7 mouse cellular contexts compared by ENCODE assay signal in the genomic region with DNA sequence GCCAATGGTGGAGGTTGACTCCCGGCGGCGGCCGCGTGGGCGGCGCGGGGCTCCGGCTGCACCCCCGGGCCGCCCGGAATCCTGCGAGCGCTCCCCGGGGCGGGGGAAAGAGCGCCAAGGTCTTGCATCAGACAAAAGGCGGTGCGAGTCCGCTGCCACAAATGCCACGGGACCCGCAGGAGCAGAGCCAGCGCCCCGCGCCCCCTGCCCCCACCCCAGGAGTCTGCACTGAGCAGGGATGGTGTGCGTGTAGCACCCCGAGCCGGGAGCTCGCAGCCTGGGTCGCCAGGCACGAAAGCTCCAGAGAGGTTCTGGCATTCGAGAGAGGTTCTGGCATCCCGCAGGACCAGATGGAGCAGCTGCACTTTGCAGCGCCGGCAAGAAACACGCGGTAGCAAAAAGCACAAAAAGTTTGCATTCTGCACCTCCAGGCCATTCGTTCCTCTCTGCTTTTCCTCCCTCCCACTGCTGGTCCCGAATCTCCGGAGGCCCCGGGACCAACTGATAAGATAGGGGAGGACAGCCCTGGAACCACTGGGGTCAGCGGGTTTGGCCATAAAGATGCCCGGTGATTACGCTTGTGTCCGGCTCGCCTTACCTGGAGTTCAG. TPM values are rescaled to one million over a fixed set of nuclear protein-coding genes. Genes with fewer than 3 reads are reported as not detected.
A peak's percentile ranks its signal among the peaks of the same experiment; 100 is the strongest.
DNase-seq lines count a peak whose midpoint lies in the region; ATAC-seq and TF ChIP-seq lines count a peak whose summit lies in the region.

No protein-coding gene starts in this region.

- H3K27me3 ChIP-seq in Patski = no peaks in the 10 kb centered on the region
- no peaks in the 10 kb centered on the region for H3K27me3 ChIP-seq in hindbrain, embryonic 14.5 days (ENCODE audit: control insufficient read depth, insufficient read depth, low read length)

- peak overlapping the region; percentile 63 for H3K4me3 ChIP-seq in hindbrain, embryonic 14.5 days (replicated peaks; ENCODE audit: low read length)

- peaks cover 39% of the 10 kb centered on the region for H3K4me1 ChIP-seq in hindbrain, embryonic 14.5 days (replicated peaks; ENCODE audit: control insufficient read depth, insufficient read depth, low read length)

- DNase-seq in Patski (ENCODE audit: low read depth, low spot score) = no peak
- DNase-seq in cerebellum, adult 11-12 months = peak; percentile 8
- peak; percentile 33 for DNase-seq in forelimb bud, embryonic 11.5 days (ENCODE audit: low read depth, low spot score)
- DNase-seq in hindbrain, embryonic 14.5 days (ENCODE audit: low spot score) = peak; percentile 35
- DNase-seq in layer of hippocampus, postnatal 36 days = peak; percentile 63 to 67
- peak; percentile 23 for DNase-seq in right cerebral cortex, postnatal 14 days

- peak overlapping the region; percentile 67 for H3K9ac ChIP-seq in hindbrain, embryonic 14.5 days

- in situ Hi-C loops in Patski (cut with MboI; ENCODE audit: low pct_unique_long_range_greater_than_20kb) = no loop called here

- CTCF ChIA-PET in Patski (lab: Charles Lee) = interaction anchor here (2.5 kb wide), 1 partner anchor 16 kb away, joined by 12 read pairs; no protein-coding TSS in a partner anchor

- H3K36me3 ChIP-seq in hindbrain, embryonic 14.5 days (replicated peaks; ENCODE audit: control insufficient read depth, insufficient read depth) = no peaks in the 10 kb centered on the region

- POLR2A ChIA-PET in Patski (lab: Charles Lee) = interaction anchor here (0.6 to 2.0 kb wide), 4 partner anchors 12 to 96 kb away, joined by 4 to 12 read pairs (median 5); no protein-coding TSS in a partner anchor

- ATAC-seq in Patski = peak; percentile 70
- ATAC-seq in hindbrain, embryonic 14.5 days (ENCODE audit: low FRiP score) = peak; percentile 44
- ATAC-seq in megakaryocyte, adult 5-6 weeks (ENCODE audit: poor library complexity, severe bottlenecking) = peak; percentile 19

- peak overlapping the region; percentile 38; the same call in 1 of the 2 replicates for H3K27ac ChIP-seq in hindbrain, embryonic 14.5 days

- TF ChIP-seq CTCF in Patski (IDR thresholded peaks at IDR 0.05) = no peak

- H3K4me2 ChIP-seq in hindbrain, embryonic 14.5 days (replicated peaks) = peak overlapping the region; percentile 100

- 1% methylated on average over 46 of the region's 46 CpGs for WGBS in hindbrain, embryonic 14.5 days

- no peaks in the 10 kb centered on the region for H3K9me3 ChIP-seq in hindbrain, embryonic 14.5 days (ENCODE audit: control insufficient read depth, low read length)

RNA-seq across cellular contexts. Expression of a gene that starts 0.6 kb away (rescaled TPM):
- 487 TPM for polyA plus RNA-seq in Patski (2021)
- 160 and 173 TPM in 2 replicates for polyA plus RNA-seq in hindbrain, embryonic 14.5 days (2014; fragmentation: Nextera tagmentation; extraction: Ambion mirVana)
- 10 to 100 TPM; 69.9 to 76.2 TPM for total RNA-seq in layer of hippocampus, postnatal 36 days (2021)
- total RNA-seq in megakaryocyte, adult 5-6 weeks (2015) = 11.0 and 13.9 TPM in 2 replicates
- total RNA-seq in megakaryocyte, adult 5-6 weeks (2017) = 59.7 and 75.3 TPM in 2 replicates

RNA-seq across cellular contexts. Expression of a gene that starts 43.1 kb away (rescaled TPM):
- polyA plus RNA-seq in Patski (2021) = 21.4 TPM
- polyA plus RNA-seq in hindbrain, embryonic 14.5 days (2014; fragmentation: Nextera tagmentation; extraction: Ambion mirVana) = 20.6 and 21.5 TPM in 2 replicates
- total RNA-seq in layer of hippocampus, postnatal 36 days (2021) = 10 to 100 TPM; 27.8 to 28.2 TPM
- total RNA-seq in megakaryocyte, adult 5-6 weeks (2015) = 0.14 and 0.47 TPM in 2 replicates
- 0.53 TPM in 1 of 2 replicates, not detected in the other for total RNA-seq in megakaryocyte, adult 5-6 weeks (2017)

RNA-seq across cellular contexts. Expression of a gene that starts 59.0 kb away (rescaled TPM):
- 0.01 TPM for polyA plus RNA-seq in Patski (2021)
- 24.6 and 26.8 TPM in 2 replicates for polyA plus RNA-seq in hindbrain, embryonic 14.5 days (2014; fragmentation: Nextera tagmentation; extraction: Ambion mirVana)
- total RNA-seq in layer of hippocampus, postnatal 36 days (2021) = 1 to 10 TPM; 8.9 to 9.9 TPM
- 0.46 TPM in 1 of 2 replicates, not detected in the other for total RNA-seq in megakaryocyte, adult 5-6 weeks (2015)
- total RNA-seq in megakaryocyte, adult 5-6 weeks (2017) = 0.11 and 0.24 TPM in 2 replicates

Comparison
In these comparisons a context has a peak if more than half of its experiments do, and no peak if none do; other contexts are left out.
1. ATAC-seq: peak in every context shown above with its lines; median percentile 70 in Patski; 44 in hindbrain, embryonic 14.5 days; 19 in megakaryocyte, adult 5-6 weeks.
2. RNA of a gene that starts 43.1 kb away (total RNA-seq): 27.8 to 28.2 TPM in layer of hippocampus, postnatal 36 days; 0.14 to 0.53 TPM in megakaryocyte, adult 5-6 weeks; every median in the first group is over 10 times any median in the second.
3. RNA of a gene that starts 59.0 kb away (total RNA-seq): 8.9 to 9.9 TPM in layer of hippocampus, postnatal 36 days; 0.11 to 0.46 TPM in megakaryocyte, adult 5-6 weeks; every median in the first group is over 4 times any median in the second.